Mouse (Mus musculus) forebrain, embryonic 11.5 days (tissue): Measurements from ENCODE around the gene Nrxn2. TPM values are rescaled to one million over a fixed set of nuclear protein-coding genes. Genes with fewer than 3 reads are reported as not detected.
A peak's percentile ranks its signal among the peaks of the same experiment; 100 is the strongest.

Experiments
- ATAC-seq: fragments of 200-750 bp; cut with Nextera tagmentation; replicated peaks from 2 replicates; pipeline ENCODE4 v1.8.0; 2017; ENCODE audit warnings: moderate TSS enrichment; ENCODE audit not compliant: low FRiP score
- DNase-seq: peaks from one replicate; pipeline ENCODE4 v3.0.0-alpha.2; 2017; ENCODE audit warnings: low spot score
- H3K27ac ChIP-seq: fragments of 300-500 bp; sonication (generic); 2 replicates; pipeline ENCODE4 v1.5.1; 2014; ENCODE audit warnings: low read depth, low read length
- H3K27me3 ChIP-seq: fragments of 300-500 bp; sonication (generic); 2 replicates; pipeline ENCODE4 v1.6.1; 2014; ENCODE audit warnings: mild to moderate bottlenecking, low read length, mixed read lengths; ENCODE audit not compliant: control insufficient read depth, insufficient read depth
- H3K36me3 ChIP-seq: fragments of 300-500 bp; sonication (generic); 2 replicates; pipeline ENCODE4 v1.6.1; 2014; ENCODE audit warnings: mild to moderate bottlenecking, low read length, moderate library complexity, mixed read lengths; ENCODE audit not compliant: control insufficient read depth, insufficient read depth
- H3K4me1 ChIP-seq: fragments of 300-500 bp; sonication (generic); replicated peaks from 2 replicates; pipeline ENCODE4 v1.6.1; 2014; ENCODE audit warnings: low read length, mixed read lengths; ENCODE audit not compliant: control insufficient read depth, insufficient read depth
- H3K4me2 ChIP-seq: fragments of 300-500 bp; sonication (generic); 2 replicates; pipeline ENCODE4 v1.6.1; 2014; ENCODE audit warnings: low read depth, mild to moderate bottlenecking, low read length, moderate library complexity, mixed read lengths; ENCODE audit not compliant: severe bottlenecking
- H3K4me3 ChIP-seq: fragments of 300-500 bp; sonication (generic); 2 replicates; pipeline ENCODE4 v1.5.1; 2014; ENCODE audit warnings: low read depth, low read length
- H3K9ac ChIP-seq: fragments of 300-500 bp; sonication (generic); 2 replicates; pipeline ENCODE4 v1.6.1; 2014; ENCODE audit warnings: low read length
- H3K9me3 ChIP-seq: fragments of 300-500 bp; sonication (generic); 2 replicates; pipeline ENCODE4 v1.6.1; 2016; ENCODE audit warnings: low read length, mixed read lengths; ENCODE audit not compliant: control insufficient read depth
- WGBS: fragments of 180-500 bp; shearing (Covaris S2); extraction: QIAGEN DNeasy Blood & Tissue Kit; methylation state at CpG from one replicate; pipeline ENCODE4 v1.1.7; 2014; 5-methylcytosine and 5-hydroxymethylcytosine counted together
- polyA plus RNA-seq: library from polyadenylated mRNA; unstranded; fragments of >200 nt; fragmentation: Nextera tagmentation; extraction: Ambion mirVana; gene quantifications from 2 replicates; pipeline ENCODE4 v1.2.1, GENCODE M21; 2014

Gene Nrxn2
- polyA plus RNA-seq, 1 experiment from 2014 or later: 8.1 TPM

- Histone ChIP-seq H3K36me3 (no peaks in the 10 kb centered on the region), H3K4me2 (peak overlapping the region; percentile 100), H3K4me1 (peaks cover 17% of the 10 kb centered on the region), H3K9ac (peak overlapping the region; percentile 74), H3K27ac (no peak overlapping the region), H3K9me3 (no peaks in the 10 kb centered on the region), H3K4me3 (peak overlapping the region; percentile 63), H3K27me3 (peaks cover 16% of the 10 kb centered on the region)
- under 1% methylated on average over 38 of the region's 39 CpGs for WGBS
- peak; percentile 62 for ATAC-seq
- DNase-seq: peak; percentile 80
These were observed 19.9 kb upstream of the Nrxn2 start for GRCm38 (mm10) chr19:6398447-6399284.

- Histone ChIP-seq H3K27me3 (peaks cover 16% of the 10 kb centered on the region), H3K36me3 (no peaks in the 10 kb centered on the region), H3K27ac (no peak within 1 kb of the TSS), H3K4me1 (peaks cover 17% of the 10 kb centered on the region), H3K4me3 (peak within 1 kb of the TSS; percentile 63), H3K9ac (peak within 1 kb of the TSS; percentile 74), H3K4me2 (peak within 1 kb of the TSS; percentile 100), H3K9me3 (no peaks in the 10 kb centered on the region)
- under 1% methylated on average over 80 of the region's 87 CpGs for WGBS
- DNase-seq (peak; percentile 78), ATAC-seq (peak; percentile 18)
These were observed 19.0 kb upstream of the Nrxn2 start, which contains the start of gene Rasgrp2 for GRCm38 (mm10) chr19:6399285-6400095. Rasgrp2 (plus strand) TSS chr19:6399340.

GRCm38 (mm10) chr19:6400096-6401086 is 18.1 kb upstream of the Nrxn2 start:
- H3K4me3 ChIP-seq: peak overlapping the region; percentile 63
- WGBS: 2% methylated on average over 29 of the region's 29 CpGs
- DNase-seq: no peak
- H3K4me2 ChIP-seq: peak overlapping the region; percentile 100
- H3K9ac ChIP-seq: peak overlapping the region; percentile 74
- no peaks in the 10 kb centered on the region for H3K36me3 ChIP-seq
- ATAC-seq: no peak
- no peaks in the 10 kb centered on the region for H3K9me3 ChIP-seq
- H3K27me3 ChIP-seq: peaks cover 16% of the 10 kb centered on the region
- H3K27ac ChIP-seq: no peak overlapping the region
- peaks cover 17% of the 10 kb centered on the region for H3K4me1 ChIP-seq

GRCm38 (mm10) chr19:6401131-6401815 is 17.3 kb upstream of the Nrxn2 start:
- Histone ChIP-seq H3K4me3 (peak overlapping the region; percentile 22; the same call in 1 of the 2 replicates), H3K36me3 (no peaks in the 10 kb centered on the region), H3K9ac (peak overlapping the region; percentile 32), H3K27me3 (peaks cover 16% of the 10 kb centered on the region), H3K9me3 (no peaks in the 10 kb centered on the region), H3K4me1 (peaks cover 17% of the 10 kb centered on the region), H3K4me2 (peak overlapping the region; percentile 58), H3K27ac (no peak overlapping the region)
- 0% methylated on average over 30 of the region's 32 CpGs for WGBS
- DNase-seq: peak; percentile 88
- ATAC-seq: peak; percentile 8; the same call in 1 of the 2 replicates

GRCm38 (mm10) chr19:6401951-6402350 is 16.6 kb upstream of the Nrxn2 start:
- Histone ChIP-seq H3K9me3 (no peaks in the 10 kb centered on the region), H3K27ac (no peak overlapping the region), H3K9ac (peak overlapping the region; percentile 32; the same call in 1 of the 2 replicates), H3K4me3 (peak overlapping the region; percentile 22; the same call in 1 of the 2 replicates), H3K4me2 (peak overlapping the region; percentile 58; the same call in 1 of the 2 replicates), H3K27me3 (peaks cover 16% of the 10 kb centered on the region), H3K4me1 (peaks cover 17% of the 10 kb centered on the region), H3K36me3 (no peaks in the 10 kb centered on the region)
- ATAC-seq (no peak), DNase-seq (no peak)
- 16% methylated on average over 9 of the region's 9 CpGs for WGBS

- peaks cover 17% of the 10 kb centered on the region for H3K4me1 ChIP-seq
- ATAC-seq: no peak
These were observed 14.7 kb upstream of the Nrxn2 start for GRCm38 (mm10) chr19:6403869-6404268.

GRCm38 (mm10) chr19:6405433-6405832 is 13.1 kb upstream of the Nrxn2 start:
- Histone ChIP-seq H3K27ac (no peak overlapping the region), H3K9me3 (no peaks in the 10 kb centered on the region), H3K9ac (no peak overlapping the region), H3K4me3 (no peak overlapping the region), H3K27me3 (peaks cover 10% of the 10 kb centered on the region), H3K4me2 (no peak overlapping the region), H3K4me1 (peaks cover 13% of the 10 kb centered on the region), H3K36me3 (no peaks in the 10 kb centered on the region)
- ATAC-seq: no peak
- WGBS: 72% methylated on average over 10 of the region's 10 CpGs
- no peak for DNase-seq

More at GRCm38 (mm10) chr19:6403869-6404268, 14.7 kb upstream of the Nrxn2 start:
- no peak for DNase-seq
- Histone ChIP-seq H3K9me3 (no peaks in the 10 kb centered on the region), H3K36me3 (no peaks in the 10 kb centered on the region), H3K27me3 (peaks cover 16% of the 10 kb centered on the region), H3K4me3 (no peak overlapping the region), H3K27ac (no peak overlapping the region), H3K4me2 (no peak overlapping the region), H3K9ac (no peak overlapping the region)
- 86% methylated on average over 10 of the region's 10 CpGs for WGBS
